Mouse (Mus musculus): Measurements from ENCODE around the gene Qtrt1.

DNA sequence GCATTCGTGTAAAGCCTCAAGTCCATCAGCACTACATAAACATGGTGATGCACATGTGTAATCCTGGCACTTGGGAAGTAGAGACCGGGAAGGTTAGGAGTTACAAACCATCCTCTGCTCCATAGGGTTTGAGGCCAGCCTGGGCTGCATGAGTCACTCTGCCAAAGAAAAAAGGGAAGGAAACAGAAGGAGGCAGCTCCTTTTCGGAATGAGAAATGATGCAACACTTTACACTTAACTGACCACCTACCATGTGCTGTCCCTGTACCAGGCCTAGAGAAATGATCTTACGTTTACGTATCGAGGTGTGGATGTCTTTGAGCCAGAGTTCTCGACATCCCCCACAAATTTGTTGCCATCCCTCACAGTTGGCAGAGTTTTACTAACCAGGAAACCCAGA is 41.4 kb downstream of the Qtrt1 start:
- TF ChIP-seq CTCF (IDR thresholded peaks at IDR 0.05; ENCODE audit: low read depth, low read length) (no peak), POLR2A (IDR thresholded peaks at IDR 0.05; ENCODE audit: extremely low read depth, insufficient read depth, low read length) (no peak)
